Mouse (Mus musculus) ES-Bruce4 (cell line): ENCODE measurements around the gene Fbxo6.

Experiments used
- CTCF ChIP-seq: IDR thresholded peaks from one replicate; pipeline ENCODE4 v1.8.1; 2011; ENCODE audit warnings: low read depth, low read length
- POLR2A ChIP-seq: IDR thresholded peaks from one replicate; pipeline ENCODE4 v1.8.1; 2011; ENCODE audit warnings: low read length; ENCODE audit not compliant: insufficient read depth

DNA sequence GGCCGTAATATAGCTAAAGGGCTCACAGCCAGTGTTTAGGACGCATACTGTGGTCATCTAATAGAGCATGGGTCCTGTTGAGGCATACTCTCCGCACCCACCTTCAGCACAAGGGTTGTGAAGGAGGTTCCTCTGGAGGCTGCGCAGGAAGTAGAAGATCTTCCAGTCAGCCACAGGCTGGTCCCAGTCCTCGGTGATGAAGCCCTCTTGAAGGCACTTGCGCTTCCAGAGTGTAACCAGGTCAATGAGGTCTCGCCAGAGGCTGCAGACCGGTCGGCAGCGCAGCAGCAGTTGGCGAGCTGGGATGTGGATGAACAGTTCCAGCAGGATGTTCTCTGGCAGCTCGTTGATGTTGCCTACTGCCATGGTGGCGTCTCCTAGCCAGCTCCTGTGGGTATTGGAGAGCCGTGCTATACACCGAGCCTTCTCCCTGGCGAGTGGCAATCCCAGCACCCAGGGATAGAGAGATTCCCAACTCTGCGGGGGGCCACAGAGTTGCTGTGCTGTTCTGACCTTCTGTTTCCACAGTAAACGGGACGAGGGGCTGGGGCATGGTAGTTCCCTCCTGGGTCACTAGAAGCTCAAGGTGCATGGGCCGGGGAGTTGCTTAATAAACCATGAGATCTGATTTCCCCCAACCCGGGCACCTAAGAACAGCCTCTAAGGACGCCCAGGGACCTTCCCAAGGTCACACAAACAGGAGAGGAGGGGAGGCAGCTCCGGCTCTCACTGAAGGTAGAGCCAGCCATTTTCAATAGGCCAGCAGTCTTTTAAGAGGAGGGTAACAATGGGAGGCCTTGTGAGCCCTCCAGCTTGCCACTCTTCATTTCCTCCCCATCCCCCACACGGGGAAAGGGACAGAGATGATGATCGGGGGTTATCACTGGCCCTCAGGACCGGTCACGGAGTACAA, 6.8 kb upstream of the Fbxo6 start:
- TF ChIP-seq CTCF (no peak), POLR2A (no peak)
